Mouse (Mus musculus): ENCODE data around the gene Exoc2. TPM values are rescaled to one million over a fixed set of nuclear protein-coding genes. Genes with fewer than 3 reads are reported as not detected.
A peak's percentile ranks its signal among the peaks of the same experiment; 100 is the strongest.

Gene Exoc2
- total and polyA plus RNA-seq, 3 experiments = 6.9 to 46.6 (median 44.7) TPM

DNA sequence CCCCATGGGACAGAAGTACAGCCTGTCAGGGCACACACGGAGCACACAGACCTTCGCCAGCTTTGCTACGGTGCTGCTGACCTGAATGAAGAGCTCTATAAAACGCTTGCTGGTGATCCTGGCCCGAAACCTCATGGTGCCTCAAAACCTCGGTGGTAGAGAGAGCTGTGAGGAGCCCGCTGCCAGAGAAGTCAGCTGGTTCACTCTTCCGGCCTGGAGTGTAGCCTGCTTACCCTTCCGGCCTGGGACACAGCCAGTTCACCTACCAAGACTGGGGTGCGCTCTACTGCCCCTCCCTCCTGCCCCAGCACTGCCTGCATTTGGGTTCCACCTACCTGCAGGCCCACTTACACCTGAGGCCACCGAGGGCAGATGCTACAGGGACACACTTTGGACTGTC, 26.4 kb downstream of the Exoc2 start, which contains the start of gene Hus1b:
Hus1b (minus strand) TSS at position 220 of the 400 bp plus-strand sequence.
- Histone ChIP-seq H3K9me3 (replicated peaks) (no peaks in the 10 kb centered on the region), H3K4me1 (ENCODE audit: insufficient read depth, low read depth, low read length) (peaks cover 7% of the 10 kb centered on the region), H3K36me3 (replicated peaks) (peaks cover 29% of the 10 kb centered on the region), H3K4me3 (ENCODE audit: low read depth, low read length) (no peak within 1 kb of the TSS; the same call in 1 of the 2 replicates), H3K27me3 (ENCODE audit: insufficient read depth, low read length) (no peaks in the 10 kb centered on the region)
- DNase-seq (ENCODE audit: low spot score) (no peak), ATAC-seq (ENCODE audit: extremely low read depth, insufficient number of reproducible peaks, low FRiP score, poor library complexity, severe bottlenecking) (no peak)
- TF ChIP-seq TAL1 (conservative IDR thresholded peaks at IDR 0.05; ENCODE audit: low read depth, low read length) (no peak), GATA2 (IDR thresholded peaks at IDR 0.05; ENCODE audit: borderline replicate concordance, low read depth, low read length) (no peak), CTCF (IDR thresholded peaks at IDR 0.05; ENCODE audit: low read depth, low read length) (no peak)

DNA sequence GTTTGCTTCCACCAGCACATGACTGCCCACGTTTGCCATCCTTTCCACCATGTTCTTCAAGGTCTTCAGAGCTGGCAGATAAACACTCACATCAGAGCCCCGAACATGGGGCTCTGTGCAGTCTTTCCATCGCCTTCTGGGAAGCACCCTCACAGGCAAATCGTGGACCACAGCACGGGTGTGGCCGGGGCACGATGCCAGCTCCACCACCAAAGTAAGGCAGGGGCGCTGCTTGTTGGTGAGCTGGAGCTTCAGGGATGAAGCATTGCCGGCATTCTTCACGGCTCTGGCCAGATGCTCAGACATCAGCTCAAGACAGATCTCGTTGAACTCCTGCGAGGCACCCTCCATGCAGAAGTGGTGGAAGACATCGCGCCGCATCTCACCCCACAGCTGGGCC, 26.8 kb downstream of the Exoc2 start:
- DNase-seq (ENCODE audit: low spot score) (no peak), ATAC-seq (ENCODE audit: extremely low read depth, insufficient number of reproducible peaks, low FRiP score, poor library complexity, severe bottlenecking) (no peak)
- Histone ChIP-seq H3K4me3 (ENCODE audit: low read depth, low read length) (no peak overlapping the region; the same call in 1 of the 2 replicates), H3K4me1 (ENCODE audit: insufficient read depth, low read depth, low read length) (peaks cover 7% of the 10 kb centered on the region), H3K9me3 (replicated peaks) (no peaks in the 10 kb centered on the region), H3K36me3 (replicated peaks) (peaks cover 29% of the 10 kb centered on the region), H3K27me3 (ENCODE audit: insufficient read depth, low read length) (no peaks in the 10 kb centered on the region)
- no peak for TF ChIP-seq GATA2 (IDR thresholded peaks at IDR 0.05; ENCODE audit: borderline replicate concordance, low read depth, low read length)
- no peak for TF ChIP-seq GATA1 (IDR thresholded peaks at IDR 0.05; ENCODE audit: borderline replicate concordance, low read length)
- no peak for TF ChIP-seq POLR2AphosphoS5 (IDR thresholded peaks at IDR 0.05; ENCODE audit: insufficient replicate concordance, low read depth, low read length)
- TF ChIP-seq TAL1 (conservative IDR thresholded peaks at IDR 0.05; ENCODE audit: low read depth, low read length) = no peak
- no peak for TF ChIP-seq CTCF (IDR thresholded peaks at IDR 0.05; ENCODE audit: low read depth, low read length)

DNA sequence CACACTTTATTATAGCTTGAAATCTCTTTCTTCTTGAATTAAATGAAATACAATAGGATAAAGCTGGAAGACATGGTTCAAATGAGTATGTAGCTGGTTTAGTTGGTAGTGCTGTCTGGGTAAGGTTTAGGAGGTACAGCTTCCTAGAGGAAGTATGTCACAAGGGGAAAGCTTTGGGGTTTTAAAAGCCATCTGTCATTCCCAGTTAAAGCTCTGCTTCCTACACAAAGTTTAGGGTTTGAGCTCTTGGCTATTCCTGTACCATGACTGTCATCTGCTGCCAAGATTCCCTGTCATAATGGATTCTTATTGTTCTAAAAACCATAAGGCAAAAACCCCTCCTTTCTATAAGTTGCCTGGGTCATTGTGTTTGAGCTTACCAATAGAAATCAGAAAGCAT, 28.1 kb downstream of the Exoc2 start:
- H3K4me3 ChIP-seq (ENCODE audit: low read depth, low read length) = no peak overlapping the region
- H3K4me1 ChIP-seq (ENCODE audit: insufficient read depth, low read depth, low read length) = peaks cover 7% of the 10 kb centered on the region
- no peaks in the 10 kb centered on the region for H3K27me3 ChIP-seq (ENCODE audit: insufficient read depth, low read length)
- no peak for DNase-seq (ENCODE audit: low spot score)
- no peaks in the 10 kb centered on the region for H3K9me3 ChIP-seq (replicated peaks)
- ATAC-seq (ENCODE audit: extremely low read depth, insufficient number of reproducible peaks, low FRiP score, poor library complexity, severe bottlenecking) = no peak
- TF ChIP-seq TAL1 (conservative IDR thresholded peaks at IDR 0.05; ENCODE audit: low read depth, low read length) = no peak
- no peak for TF ChIP-seq GATA2 (IDR thresholded peaks at IDR 0.05; ENCODE audit: borderline replicate concordance, low read depth, low read length)
- no peak for TF ChIP-seq POLR2AphosphoS5 (IDR thresholded peaks at IDR 0.05; ENCODE audit: insufficient replicate concordance, low read depth, low read length)
- TF ChIP-seq GATA1 (IDR thresholded peaks at IDR 0.05; ENCODE audit: borderline replicate concordance, low read length) = no peak
- no peak for TF ChIP-seq CTCF (IDR thresholded peaks at IDR 0.05; ENCODE audit: low read depth, low read length)
- H3K36me3 ChIP-seq (replicated peaks) = peaks cover 20% of the 10 kb centered on the region

DNA sequence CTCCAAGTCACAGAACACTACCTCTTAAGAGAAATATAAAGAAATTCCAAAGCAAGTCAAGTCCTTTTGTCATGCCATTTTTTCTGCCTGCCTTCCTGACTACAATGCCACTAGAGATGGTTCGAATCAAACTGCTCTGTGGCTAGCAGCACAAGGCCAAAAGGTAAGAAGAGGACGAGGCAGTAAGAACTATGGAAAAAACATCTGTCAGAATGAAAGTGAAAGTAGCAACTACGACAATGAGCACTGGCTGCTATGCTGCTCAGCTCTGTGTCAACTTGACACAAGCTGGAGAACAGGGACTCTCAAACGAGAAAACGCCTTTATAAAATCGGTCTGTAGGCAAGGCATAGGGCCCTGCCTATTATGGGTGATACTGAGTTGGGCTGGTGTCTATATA, 40.9 kb downstream of the Exoc2 start:
- H3K4me1 ChIP-seq (ENCODE audit: insufficient read depth, low read depth, low read length) = peaks cover 19% of the 10 kb centered on the region
- no peak for ATAC-seq (ENCODE audit: extremely low read depth, insufficient number of reproducible peaks, low FRiP score, poor library complexity, severe bottlenecking)
- no peaks in the 10 kb centered on the region for H3K27me3 ChIP-seq (ENCODE audit: insufficient read depth, low read length)
- H3K4me3 ChIP-seq (ENCODE audit: low read depth, low read length) = no peak overlapping the region; the same call in 1 of the 2 replicates
- TF ChIP-seq GATA1 (IDR thresholded peaks at IDR 0.05; ENCODE audit: borderline replicate concordance, low read length) = no peak
- peaks cover 57% of the 10 kb centered on the region for H3K36me3 ChIP-seq (replicated peaks)
- DNase-seq (ENCODE audit: low spot score) = no peak
- H3K9me3 ChIP-seq (replicated peaks) = no peaks in the 10 kb centered on the region

DNA sequence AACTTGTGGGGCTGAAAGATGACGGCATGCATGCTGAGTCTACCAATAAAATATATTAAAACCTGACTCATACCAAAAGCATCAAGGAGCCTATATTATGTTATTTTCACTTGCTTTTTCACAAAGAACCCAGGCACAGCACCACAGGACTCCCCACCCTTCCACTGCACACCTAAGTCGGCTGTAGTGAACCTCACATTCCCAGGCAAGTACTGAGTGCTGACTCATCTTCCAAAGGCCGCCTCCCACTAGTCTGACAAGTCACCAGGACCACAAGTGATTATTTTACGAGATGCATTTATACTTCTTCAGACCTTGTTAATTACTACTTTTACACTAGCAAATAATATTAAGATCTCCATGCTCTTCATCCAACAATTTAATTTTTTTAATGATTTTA, 42.3 kb downstream of the Exoc2 start:
- peaks cover 59% of the 10 kb centered on the region for H3K36me3 ChIP-seq (replicated peaks)
- ATAC-seq (ENCODE audit: extremely low read depth, insufficient number of reproducible peaks, low FRiP score, poor library complexity, severe bottlenecking) (no peak), DNase-seq (ENCODE audit: low spot score) (peak; percentile 12)
- H3K4me3 ChIP-seq (ENCODE audit: low read depth, low read length) = no peak overlapping the region
- H3K9me3 ChIP-seq (replicated peaks) = no peaks in the 10 kb centered on the region
- peaks cover 19% of the 10 kb centered on the region for H3K4me1 ChIP-seq (ENCODE audit: insufficient read depth, low read depth, low read length)
- TF ChIP-seq GATA1 (IDR thresholded peaks at IDR 0.05; ENCODE audit: borderline replicate concordance, low read length) (no peak), POLR2AphosphoS5 (IDR thresholded peaks at IDR 0.05; ENCODE audit: insufficient replicate concordance, low read depth, low read length) (no peak), TAL1 (conservative IDR thresholded peaks at IDR 0.05; ENCODE audit: low read depth, low read length) (no peak), CTCF (IDR thresholded peaks at IDR 0.05; ENCODE audit: low read depth, low read length) (no peak), GATA2 (IDR thresholded peaks at IDR 0.05; ENCODE audit: borderline replicate concordance, low read depth, low read length) (no peak)
- no peaks in the 10 kb centered on the region for H3K27me3 ChIP-seq (ENCODE audit: insufficient read depth, low read length)

DNA sequence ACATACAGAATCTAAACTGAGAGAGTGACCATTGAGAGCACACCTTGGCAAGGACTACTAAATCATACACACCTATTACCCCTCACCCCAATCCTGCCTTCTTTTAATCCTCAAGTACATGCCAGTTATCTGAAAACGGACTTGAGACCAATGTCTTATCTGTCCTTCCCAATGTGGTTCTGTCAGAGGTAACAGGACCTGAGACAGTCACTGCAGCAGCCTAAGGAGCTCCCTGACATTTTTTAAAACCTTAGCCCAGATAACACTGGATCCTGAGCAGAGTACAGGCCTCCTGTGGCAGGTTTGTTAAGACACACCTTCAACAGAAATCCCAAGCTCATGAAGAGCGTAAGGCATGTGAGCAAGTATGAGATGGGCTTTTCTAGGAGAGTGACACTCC, 44.8 kb downstream of the Exoc2 start:
- H3K27me3 ChIP-seq (ENCODE audit: insufficient read depth, low read length) = no peaks in the 10 kb centered on the region
- H3K36me3 ChIP-seq (replicated peaks) = peaks cover 66% of the 10 kb centered on the region
- H3K9me3 ChIP-seq (replicated peaks) = no peaks in the 10 kb centered on the region
- no peak overlapping the region for H3K4me3 ChIP-seq (ENCODE audit: low read depth, low read length)
- DNase-seq (ENCODE audit: low spot score) (no peak), ATAC-seq (ENCODE audit: extremely low read depth, insufficient number of reproducible peaks, low FRiP score, poor library complexity, severe bottlenecking) (no peak)
- peaks cover 19% of the 10 kb centered on the region for H3K4me1 ChIP-seq (ENCODE audit: insufficient read depth, low read depth, low read length)
- TF ChIP-seq TAL1 (conservative IDR thresholded peaks at IDR 0.05; ENCODE audit: low read depth, low read length) (no peak), GATA1 (IDR thresholded peaks at IDR 0.05; ENCODE audit: borderline replicate concordance, low read length) (no peak), POLR2AphosphoS5 (IDR thresholded peaks at IDR 0.05; ENCODE audit: insufficient replicate concordance, low read depth, low read length) (no peak), GATA2 (IDR thresholded peaks at IDR 0.05; ENCODE audit: borderline replicate concordance, low read depth, low read length) (no peak), CTCF (IDR thresholded peaks at IDR 0.05; ENCODE audit: low read depth, low read length) (no peak)

DNA sequence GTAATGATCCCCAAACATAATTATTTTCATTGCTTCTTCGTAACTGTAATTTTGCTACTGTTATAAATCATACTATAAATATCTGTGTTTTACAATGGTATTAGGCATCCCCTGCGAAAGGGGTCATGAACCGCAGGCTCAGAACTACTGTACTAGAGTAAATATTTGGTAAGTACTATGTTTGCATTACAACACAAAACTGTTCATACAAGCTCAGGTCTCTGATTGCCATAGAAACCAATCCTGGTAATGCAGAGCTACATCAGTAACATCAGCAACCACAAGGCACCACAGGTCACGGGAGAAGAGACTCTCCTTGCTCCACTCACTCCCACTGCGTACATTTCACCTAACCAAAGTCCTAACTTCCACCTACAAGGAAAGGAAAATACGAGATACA, 49.6 kb downstream of the Exoc2 start:
- TF ChIP-seq GATA1 (IDR thresholded peaks at IDR 0.05; ENCODE audit: borderline replicate concordance, low read length) (no peak), CTCF (IDR thresholded peaks at IDR 0.05; ENCODE audit: low read depth, low read length) (no peak), GATA2 (IDR thresholded peaks at IDR 0.05; ENCODE audit: borderline replicate concordance, low read depth, low read length) (no peak), POLR2AphosphoS5 (IDR thresholded peaks at IDR 0.05; ENCODE audit: insufficient replicate concordance, low read depth, low read length) (no peak), TAL1 (conservative IDR thresholded peaks at IDR 0.05; ENCODE audit: low read depth, low read length) (no peak)
- no peak for ATAC-seq (ENCODE audit: extremely low read depth, insufficient number of reproducible peaks, low FRiP score, poor library complexity, severe bottlenecking)
- Histone ChIP-seq H3K27me3 (ENCODE audit: insufficient read depth, low read length) (no peaks in the 10 kb centered on the region), H3K4me1 (ENCODE audit: insufficient read depth, low read depth, low read length) (peaks cover under 1% of the 10 kb centered on the region; the same call in 1 of the 2 replicates), H3K4me3 (ENCODE audit: low read depth, low read length) (no peak overlapping the region), H3K36me3 (replicated peaks) (peaks cover 57% of the 10 kb centered on the region), H3K9me3 (replicated peaks) (no peaks in the 10 kb centered on the region)
- DNase-seq (ENCODE audit: low spot score) = no peak
